Mouse (Mus musculus) liver, embryonic 12.5 days (tissue): ENCODE data around the gene Wdr25. TPM values are rescaled to one million over a fixed set of nuclear protein-coding genes. Genes with fewer than 3 reads are reported as not detected.

Experiments
- ATAC-seq: fragments of 200-750 bp; cut with Nextera tagmentation; 2 replicates; pipeline ENCODE4 v1.8.0; 2017; ENCODE audit warnings: moderate number of reproducible peaks, mild to moderate bottlenecking, moderate library complexity
- H3K27ac ChIP-seq: fragments of 300-500 bp; sonication (generic); 2 replicates; pipeline ENCODE4 v1.5.1; 2016; ENCODE audit warnings: mild to moderate bottlenecking
- H3K27me3 ChIP-seq: fragments of 300-500 bp; sonication (generic); replicated peaks from 2 replicates; pipeline ENCODE4 v1.6.1; 2016; ENCODE audit warnings: mild to moderate bottlenecking, moderate library complexity
- H3K36me3 ChIP-seq: fragments of 300-500 bp; sonication (generic); 2 replicates; pipeline ENCODE4 v1.6.1; 2016; ENCODE audit warnings: mild to moderate bottlenecking, moderate library complexity
- H3K4me1 ChIP-seq: fragments of 300-500 bp; sonication (generic); 2 replicates; pipeline ENCODE4 v1.6.1; 2016
- H3K4me2 ChIP-seq: fragments of 300-500 bp; sonication (generic); 2 replicates; pipeline ENCODE4 v1.6.1; 2016; ENCODE audit warnings: mild to moderate bottlenecking, moderate library complexity
- H3K4me3 ChIP-seq: fragments of 300-500 bp; sonication (generic); 2 replicates; pipeline ENCODE4 v1.5.1; 2016; ENCODE audit warnings: mild to moderate bottlenecking, moderate library complexity
- H3K9ac ChIP-seq: fragments of 300-500 bp; sonication (generic); 2 replicates; pipeline ENCODE4 v1.6.1; 2016; ENCODE audit warnings: mild to moderate bottlenecking, moderate library complexity
- H3K9me3 ChIP-seq: fragments of 300-500 bp; sonication (generic); replicated peaks from 2 replicates; pipeline ENCODE4 v1.6.1; 2016; ENCODE audit warnings: mild to moderate bottlenecking, moderate library complexity
- WGBS: fragments of 180-500 bp; shearing (Covaris S2); methylation state at CpG from one replicate; pipeline ENCODE4 v1.1.7; 2016; ENCODE audit not compliant: insufficient replicate concordance; 5-methylcytosine and 5-hydroxymethylcytosine counted together
- polyA plus RNA-seq: library from polyadenylated mRNA; unstranded; fragments of >200 nt; fragmentation: Nextera tagmentation; extraction: Ambion mirVana; gene quantifications from 2 replicates; pipeline ENCODE4 v1.2.1, GENCODE M21; 2016

The Wdr25 gene
- polyA plus RNA-seq, 1 experiment from 2014 or later = 5.3 TPM

DNA sequence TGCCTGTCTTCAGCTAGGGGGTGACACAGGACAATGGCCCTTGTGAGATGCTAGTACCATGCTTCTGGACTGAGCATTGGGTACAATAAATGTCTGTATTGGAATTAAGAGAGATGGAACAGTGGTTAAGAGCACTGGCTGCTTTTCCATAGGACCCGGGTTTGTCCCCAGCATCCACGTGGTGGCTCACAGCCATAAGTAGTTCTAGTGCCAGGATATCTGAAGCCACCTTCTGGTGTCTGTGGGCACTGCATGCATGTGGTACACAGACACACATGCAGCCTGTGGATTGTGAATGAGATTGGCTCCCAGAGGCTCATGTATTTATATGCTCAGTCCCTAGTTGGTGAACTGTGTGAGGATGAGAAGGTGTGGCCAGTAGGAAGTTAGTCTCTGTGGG is 23.9 kb upstream of the Wdr25 start:
- H3K9ac ChIP-seq = no peak overlapping the region
- H3K4me2 ChIP-seq = no peak overlapping the region
- no peak for ATAC-seq
- H3K9me3 ChIP-seq = no peaks in the 10 kb centered on the region
- no peaks in the 10 kb centered on the region for H3K4me1 ChIP-seq
- H3K27me3 ChIP-seq = no peaks in the 10 kb centered on the region
- H3K36me3 ChIP-seq = peaks cover 97% of the 10 kb centered on the region
- H3K27ac ChIP-seq = no peak overlapping the region
- H3K4me3 ChIP-seq = no peak overlapping the region
- WGBS = 76% methylated on average over 2 of the region's 2 CpGs

DNA sequence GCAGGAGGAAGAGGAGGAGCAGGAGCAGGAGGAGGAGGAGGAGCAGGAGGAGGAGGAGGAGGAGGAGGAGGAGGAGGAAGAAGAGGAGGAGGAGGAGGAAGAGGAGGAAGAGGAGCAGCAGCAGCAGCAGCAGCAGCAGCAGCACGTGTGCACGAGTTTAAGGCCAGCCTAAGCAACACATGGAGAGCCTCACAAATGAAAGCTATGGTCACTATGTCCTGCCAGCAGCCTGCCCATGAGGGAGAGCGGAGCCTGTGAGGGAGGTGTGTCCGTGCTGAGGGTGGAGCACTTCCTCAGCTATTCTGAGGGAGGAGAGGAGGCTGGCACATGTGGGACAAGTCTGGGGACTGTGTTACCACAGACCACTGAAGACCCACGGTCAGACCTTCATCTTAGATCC is 20.3 kb upstream of the Wdr25 start:
- no peak for ATAC-seq
- H3K4me3 ChIP-seq = no peak overlapping the region
- 68% methylated on average over 5 of the region's 5 CpGs for WGBS
- H3K4me1 ChIP-seq = no peaks in the 10 kb centered on the region
- no peak overlapping the region for H3K4me2 ChIP-seq
- H3K27ac ChIP-seq = no peak overlapping the region
- H3K9me3 ChIP-seq = no peaks in the 10 kb centered on the region
- H3K9ac ChIP-seq = no peak overlapping the region
- H3K36me3 ChIP-seq = peaks cover 93% of the 10 kb centered on the region
- H3K27me3 ChIP-seq = no peaks in the 10 kb centered on the region

DNA sequence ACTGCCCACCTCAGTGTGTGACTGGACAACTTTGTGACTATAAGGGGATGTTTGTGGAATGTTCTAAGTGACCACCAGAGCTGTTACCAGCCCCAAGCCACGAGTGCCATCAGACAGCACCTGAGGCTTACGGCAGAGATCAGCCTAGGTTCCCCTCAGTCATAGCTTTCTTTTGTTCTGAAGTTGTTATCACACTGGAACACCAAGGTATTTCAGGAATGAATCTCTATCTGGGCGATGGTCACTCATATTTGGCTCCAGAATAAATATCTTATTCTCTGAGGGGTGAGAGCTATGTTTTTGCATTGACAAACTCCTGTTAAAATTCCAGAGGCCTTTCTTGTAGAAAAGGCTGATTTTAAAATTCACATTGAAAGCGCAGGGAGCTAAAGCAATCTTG is 14.3 kb upstream of the Wdr25 start:
- Histone ChIP-seq H3K36me3 (peaks cover 84% of the 10 kb centered on the region), H3K4me3 (no peak overlapping the region), H3K4me2 (no peak overlapping the region), H3K27ac (no peak overlapping the region), H3K4me1 (no peaks in the 10 kb centered on the region), H3K9ac (no peak overlapping the region), H3K27me3 (no peaks in the 10 kb centered on the region), H3K9me3 (no peaks in the 10 kb centered on the region)
- no peak for ATAC-seq
- WGBS = 77% methylated on average over 4 of the region's 4 CpGs

DNA sequence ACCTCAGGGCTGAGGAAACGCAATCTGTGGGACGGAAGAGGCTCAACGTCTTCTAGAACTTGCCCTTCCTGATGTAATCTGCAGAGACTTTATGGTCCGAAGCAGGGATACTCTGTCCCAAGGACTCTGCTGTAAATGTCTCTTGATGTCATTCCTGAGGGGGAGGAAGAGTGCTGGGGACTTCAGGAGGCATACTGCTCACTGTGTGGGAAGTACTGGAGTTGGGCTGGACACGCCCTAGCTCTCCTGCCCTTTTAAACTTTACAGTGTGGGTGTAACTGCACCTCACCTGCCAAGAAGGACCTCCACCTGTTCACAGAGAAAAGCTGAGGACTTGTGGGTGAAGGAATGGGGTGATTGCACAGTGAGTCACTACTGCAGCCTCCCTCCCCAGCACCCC is 12.8 kb upstream of the Wdr25 start:
- no peak overlapping the region for H3K4me2 ChIP-seq
- no peak overlapping the region for H3K9ac ChIP-seq
- H3K4me1 ChIP-seq = no peaks in the 10 kb centered on the region
- no peak overlapping the region for H3K27ac ChIP-seq
- no peaks in the 10 kb centered on the region for H3K9me3 ChIP-seq
- peaks cover 84% of the 10 kb centered on the region for H3K36me3 ChIP-seq
- 82% methylated on average over 5 of the region's 5 CpGs for WGBS
- no peak overlapping the region for H3K4me3 ChIP-seq
- no peaks in the 10 kb centered on the region for H3K27me3 ChIP-seq
- no peak for ATAC-seq

DNA sequence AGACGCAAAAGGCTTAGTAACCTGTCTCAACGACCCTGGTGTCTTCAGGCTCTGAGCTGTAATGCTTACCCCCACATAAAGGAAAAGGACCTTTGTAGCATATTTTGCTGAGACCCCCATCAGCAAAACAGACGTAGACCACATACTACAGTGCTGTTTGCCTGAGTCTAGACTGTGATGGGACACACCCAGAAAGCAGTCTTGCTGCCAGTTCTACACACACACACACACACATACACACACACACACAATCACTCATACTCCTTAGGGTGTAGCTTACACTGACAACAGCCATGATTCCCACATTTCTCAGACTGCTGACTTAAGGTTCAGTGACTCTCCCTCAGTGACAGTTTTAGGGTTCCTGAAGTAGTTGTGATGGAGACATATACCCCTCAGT is 12.2 kb upstream of the Wdr25 start:
- H3K9ac ChIP-seq = no peak overlapping the region
- H3K4me1 ChIP-seq = no peaks in the 10 kb centered on the region
- ATAC-seq = no peak
- H3K9me3 ChIP-seq = no peaks in the 10 kb centered on the region
- no peak overlapping the region for H3K4me2 ChIP-seq
- no peak overlapping the region for H3K4me3 ChIP-seq
- H3K27me3 ChIP-seq = no peaks in the 10 kb centered on the region
- H3K36me3 ChIP-seq = peaks cover 84% of the 10 kb centered on the region
- WGBS = 66% methylated on average over 3 of the region's 3 CpGs
- no peak overlapping the region for H3K27ac ChIP-seq

DNA sequence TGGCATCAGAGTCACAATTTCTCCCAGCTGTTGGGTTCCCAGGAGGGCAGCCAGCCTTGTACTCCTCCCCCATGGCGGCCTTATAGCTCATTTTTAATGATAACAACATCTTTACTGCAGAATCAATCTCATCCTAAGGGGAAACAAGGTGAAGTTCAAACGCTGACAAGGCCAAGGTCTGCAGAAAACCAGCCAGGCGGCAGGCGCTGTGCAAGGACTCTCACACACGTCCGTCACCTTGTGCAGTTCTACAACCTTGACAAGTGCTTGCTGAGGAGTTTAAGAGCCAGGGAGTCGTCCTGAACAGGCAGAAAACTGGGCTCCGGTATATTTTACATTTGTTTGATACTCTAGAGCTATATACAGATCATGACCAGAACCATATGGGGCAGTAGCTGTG is 10.7 kb upstream of the Wdr25 start:
- 82% methylated on average over 8 of the region's 8 CpGs for WGBS
- peaks cover 89% of the 10 kb centered on the region for H3K36me3 ChIP-seq
- no peaks in the 10 kb centered on the region for H3K27me3 ChIP-seq
- no peaks in the 10 kb centered on the region for H3K9me3 ChIP-seq
- H3K9ac ChIP-seq = no peak overlapping the region
- H3K4me2 ChIP-seq = no peak overlapping the region
- no peaks in the 10 kb centered on the region for H3K4me1 ChIP-seq
- H3K4me3 ChIP-seq = no peak overlapping the region
- ATAC-seq = no peak
- no peak overlapping the region for H3K27ac ChIP-seq

- Histone ChIP-seq H3K4me1 (no peaks in the 10 kb centered on the region), H3K9ac (no peak overlapping the region), H3K4me3 (no peak overlapping the region), H3K27ac (no peak overlapping the region), H3K9me3 (no peaks in the 10 kb centered on the region), H3K36me3 (peaks cover 94% of the 10 kb centered on the region), H3K27me3 (no peaks in the 10 kb centered on the region), H3K4me2 (no peak overlapping the region)
- no peak for ATAC-seq
- WGBS = 90% methylated on average over 1 of the region's 1 CpGs
Observed at GRCm38 (mm10) chr12:108885906-108886305, 7.5 kb upstream of the Wdr25 start.

DNA sequence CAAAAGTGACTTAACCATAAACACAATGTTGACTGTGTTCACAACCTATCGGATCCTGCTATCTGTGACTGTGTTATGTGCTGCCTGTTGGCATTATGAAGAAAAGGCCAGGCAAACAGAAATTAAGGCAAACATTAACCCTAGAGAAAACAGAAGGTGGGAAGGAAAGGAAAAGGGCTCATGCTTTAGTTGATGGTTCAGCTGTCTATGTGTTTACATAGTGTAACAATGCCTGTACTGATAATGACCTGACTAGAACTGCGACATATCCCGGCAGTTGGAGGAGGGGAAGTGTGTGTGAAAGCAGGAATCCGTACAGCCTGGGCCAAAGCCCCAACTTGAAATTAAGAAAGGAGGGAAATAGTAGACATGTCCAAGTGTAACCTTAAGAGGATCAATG is 6.4 kb upstream of the Wdr25 start:
- Histone ChIP-seq H3K27me3 (no peaks in the 10 kb centered on the region), H3K36me3 (peaks cover 91% of the 10 kb centered on the region), H3K4me3 (no peak overlapping the region), H3K27ac (no peak overlapping the region), H3K9me3 (no peaks in the 10 kb centered on the region), H3K4me2 (no peak overlapping the region), H3K4me1 (peaks cover 5% of the 10 kb centered on the region; the same call in 1 of the 2 replicates), H3K9ac (no peak overlapping the region)
- WGBS = 74% methylated on average over 4 of the region's 4 CpGs
- no peak for ATAC-seq

DNA sequence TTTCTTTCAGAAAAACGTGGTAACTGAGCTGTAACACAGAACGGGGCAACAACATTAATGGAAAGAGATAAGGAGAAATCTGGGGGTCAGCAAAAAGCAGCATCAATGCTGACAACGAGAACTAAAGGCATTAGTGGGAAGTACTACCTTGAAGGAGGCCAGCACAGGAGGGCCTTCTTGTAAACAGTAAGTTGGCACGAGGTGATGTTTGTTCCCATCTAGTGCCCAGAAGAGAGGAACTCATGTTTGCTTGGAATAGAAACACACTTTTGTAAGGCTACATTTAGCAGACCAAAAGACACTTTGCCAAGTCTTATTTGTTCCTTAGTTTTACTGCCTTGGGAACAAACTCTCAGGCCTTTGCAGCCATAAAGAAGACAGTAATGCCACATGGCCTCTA is 4.8 kb upstream of the Wdr25 start:
- H3K9me3 ChIP-seq = no peaks in the 10 kb centered on the region
- 52% methylated on average over 4 of the region's 4 CpGs for WGBS
- H3K27me3 ChIP-seq = no peaks in the 10 kb centered on the region
- no peak overlapping the region for H3K27ac ChIP-seq
- peaks cover 19% of the 10 kb centered on the region for H3K4me1 ChIP-seq
- ATAC-seq = no peak
- H3K4me2 ChIP-seq = no peak overlapping the region
- no peak overlapping the region for H3K9ac ChIP-seq
- H3K4me3 ChIP-seq = no peak overlapping the region
- H3K36me3 ChIP-seq = peaks cover 76% of the 10 kb centered on the region

- 0% methylated on average over 58 of the region's 58 CpGs for WGBS
- Histone ChIP-seq H3K4me3 (peak within 1 kb of the TSS; percentile 89), H3K4me1 (peaks cover 30% of the 10 kb centered on the region), H3K27me3 (no peaks in the 10 kb centered on the region), H3K9ac (peak within 1 kb of the TSS; percentile 81), H3K36me3 (peaks cover 26% of the 10 kb centered on the region), H3K9me3 (no peaks in the 10 kb centered on the region), H3K4me2 (peak within 1 kb of the TSS; percentile 94), H3K27ac (peak within 1 kb of the TSS; percentile 53)
- ATAC-seq = peak; percentile 100
Observed at GRCm38 (mm10) chr12:108893715-108894431, 442 bp downstream of the Wdr25 start, which contains the start of gene Wars. Gene Wars (minus strand): TSS chr12:108894174.

DNA sequence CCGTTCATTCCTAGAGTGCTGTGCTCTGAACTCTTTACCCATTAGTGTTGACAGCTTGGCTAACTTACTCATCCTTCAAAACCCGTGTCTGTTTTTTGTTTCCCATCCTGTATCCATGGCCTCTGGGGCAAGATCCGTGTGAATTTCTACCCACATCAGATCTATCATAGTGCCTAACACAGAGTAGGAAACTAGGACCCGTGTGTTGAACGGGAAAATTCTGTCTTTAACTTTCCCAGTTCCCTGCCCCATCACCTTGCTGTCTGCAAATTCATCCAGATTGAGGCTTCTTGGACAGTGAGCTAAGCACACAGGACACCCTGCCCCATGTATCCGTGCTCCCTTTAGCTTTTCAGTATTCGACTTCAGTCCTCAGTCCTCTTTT is 993 bp downstream of the Wdr25 start:
- peak overlapping the region; percentile 81 for H3K9ac ChIP-seq
- WGBS = 2% methylated on average over 7 of the region's 7 CpGs
- peak; percentile 1; the same call in 1 of the 2 replicates for ATAC-seq

DNA sequence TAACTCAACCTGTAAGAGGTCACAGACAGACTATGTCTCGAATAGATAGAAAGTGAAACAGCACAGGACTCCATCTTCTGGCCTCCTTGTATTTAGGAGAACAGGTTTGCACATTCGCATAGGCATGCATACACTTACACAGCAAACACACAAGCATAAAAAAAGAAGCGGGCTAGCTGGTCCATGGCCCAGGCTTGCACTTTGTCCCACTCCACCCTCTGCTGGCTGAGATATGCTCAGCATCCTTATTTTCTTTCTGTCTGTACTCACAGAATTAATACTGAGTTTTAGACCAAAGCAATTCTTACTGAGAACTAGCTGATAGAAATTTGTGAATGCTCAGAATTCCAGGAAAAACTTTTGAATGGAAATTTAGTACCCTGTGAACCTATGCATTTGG is 2.6 kb downstream of the Wdr25 start:
- H3K27me3 ChIP-seq = no peaks in the 10 kb centered on the region
- H3K27ac ChIP-seq = no peak overlapping the region
- peaks cover 30% of the 10 kb centered on the region for H3K4me1 ChIP-seq
- H3K4me3 ChIP-seq = no peak overlapping the region
- H3K4me2 ChIP-seq = no peak overlapping the region
- ATAC-seq = no peak
- H3K36me3 ChIP-seq = peaks cover 11% of the 10 kb centered on the region
- H3K9me3 ChIP-seq = no peaks in the 10 kb centered on the region
- H3K9ac ChIP-seq = no peak overlapping the region
- 62% methylated on average over 3 of the region's 3 CpGs for WGBS

More for the DNA sequence above, 993 bp downstream of the Wdr25 start:
- H3K27ac ChIP-seq = peak overlapping the region; percentile 53; the same call in 1 of the 2 replicates
- peaks cover 30% of the 10 kb centered on the region for H3K4me1 ChIP-seq
- H3K4me3 ChIP-seq = peak overlapping the region; percentile 89
- no peaks in the 10 kb centered on the region for H3K27me3 ChIP-seq
- H3K9me3 ChIP-seq = no peaks in the 10 kb centered on the region
- H3K36me3 ChIP-seq = peaks cover 26% of the 10 kb centered on the region
- peak overlapping the region; percentile 94 for H3K4me2 ChIP-seq

DNA sequence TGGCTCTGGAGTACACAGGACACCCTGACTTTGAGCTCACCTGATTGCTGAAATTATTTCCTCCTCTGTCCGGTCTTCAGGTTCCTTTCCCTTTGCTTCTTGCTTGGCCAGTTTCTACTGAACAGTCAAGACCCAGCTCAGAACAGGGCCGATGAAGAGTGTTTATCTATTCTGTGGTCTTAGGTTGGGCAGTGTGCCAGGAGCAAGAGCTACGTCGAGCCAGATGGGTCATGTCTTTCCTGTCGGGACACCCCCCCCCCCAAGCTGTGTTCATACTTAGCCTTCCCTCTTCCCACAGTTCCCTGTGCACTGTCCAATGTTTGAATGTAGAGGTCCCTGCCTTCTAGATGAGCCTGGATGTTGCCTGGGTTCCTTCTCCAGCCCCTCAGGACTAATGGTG is 7.9 kb downstream of the Wdr25 start:
- 49% methylated on average over 5 of the region's 5 CpGs for WGBS
- Histone ChIP-seq H3K4me3 (no peak overlapping the region), H3K9me3 (no peaks in the 10 kb centered on the region), H3K27ac (no peak overlapping the region), H3K27me3 (no peaks in the 10 kb centered on the region), H3K4me2 (no peak overlapping the region), H3K9ac (no peak overlapping the region), H3K4me1 (no peaks in the 10 kb centered on the region), H3K36me3 (peaks cover 4% of the 10 kb centered on the region; the same call in 1 of the 2 replicates)
- no peak for ATAC-seq
